Mouse (Mus musculus): ENCODE data around the gene Tmem270. TPM values are rescaled to one million over a fixed set of nuclear protein-coding genes. Genes with fewer than 3 reads are reported as not detected.
"Not testable (repeated sequence)": the region's sequence is repeated elsewhere in the genome, so short reads cannot be mapped to it uniquely, and the experiment has no call there.

Gene Tmem270
- 1.4 and 1.9 TPM in 2 replicates for polyA plus RNA-seq (2012; rRNA removed)

GRCm38 (mm10) chr5:134906633-134907032 is at the start of gene Tmem270:
Gene Tmem270, minus strand, starts transcription at chr5:134906733.
- DNase-seq (ENCODE audit: low read depth) = no peak

- DNase-seq (ENCODE audit: low read depth) = no peak
These were observed 49.0 kb upstream of the Tmem270 start for GRCm38 (mm10) chr5:134955491-134955890.

- no peak for DNase-seq (ENCODE audit: low read depth)
These were observed 44.7 kb upstream of the Tmem270 start for GRCm38 (mm10) chr5:134951053-134951884.

GRCm38 (mm10) chr5:134948085-134948439 is 41.5 kb upstream of the Tmem270 start:
- DNase-seq (ENCODE audit: low read depth) = no peak

- DNase-seq (ENCODE audit: low read depth) = no peak
These were observed 41.0 kb upstream of the Tmem270 start for GRCm38 (mm10) chr5:134947420-134948084.

GRCm38 (mm10) chr5:134946857-134947255 is 40.3 kb upstream of the Tmem270 start, which contains the start of gene Cldn4:
Gene Cldn4, minus strand, starts transcription at chr5:134946934.
- no peak for DNase-seq (ENCODE audit: low read depth)

- DNase-seq (ENCODE audit: low read depth) = no peak
These were observed 39.7 kb upstream of the Tmem270 start for GRCm38 (mm10) chr5:134946063-134946856.

GRCm38 (mm10) chr5:134945266-134945959 is 38.9 kb upstream of the Tmem270 start:
- no peak for DNase-seq (ENCODE audit: low read depth)

GRCm38 (mm10) chr5:134944179-134944578 is 37.6 kb upstream of the Tmem270 start:
- DNase-seq (ENCODE audit: low read depth) = no peak

GRCm38 (mm10) chr5:134942740-134943139 is 36.2 kb upstream of the Tmem270 start:
- DNase-seq (ENCODE audit: low read depth) = no peak

- DNase-seq (ENCODE audit: low read depth) = no peak
These were observed 35.1 kb upstream of the Tmem270 start for GRCm38 (mm10) chr5:134941472-134942209.

- DNase-seq (ENCODE audit: low read depth) = not testable (repeated sequence)
These were observed 33.0 kb upstream of the Tmem270 start for GRCm38 (mm10) chr5:134939554-134939953.

- no peak for DNase-seq (ENCODE audit: low read depth)
These were observed 32.5 kb upstream of the Tmem270 start for GRCm38 (mm10) chr5:134939069-134939468.

GRCm38 (mm10) chr5:134936626-134937185 is 30.2 kb upstream of the Tmem270 start:
- no peak for DNase-seq (ENCODE audit: low read depth)

- no peak for DNase-seq (ENCODE audit: low read depth)
These were observed 29.5 kb upstream of the Tmem270 start for GRCm38 (mm10) chr5:134936051-134936450.

GRCm38 (mm10) chr5:134934666-134935065 is 28.1 kb upstream of the Tmem270 start:
- DNase-seq (ENCODE audit: low read depth) = no peak

GRCm38 (mm10) chr5:134933686-134934085 is 27.2 kb upstream of the Tmem270 start:
- not testable (repeated sequence) for DNase-seq (ENCODE audit: low read depth)

- DNase-seq (ENCODE audit: low read depth) = no peak
These were observed 26.7 kb upstream of the Tmem270 start for GRCm38 (mm10) chr5:134933281-134933680.

GRCm38 (mm10) chr5:134932903-134933276 is 26.4 kb upstream of the Tmem270 start:
- no peak for DNase-seq (ENCODE audit: low read depth)

GRCm38 (mm10) chr5:134932179-134932902 is 25.8 kb upstream of the Tmem270 start, which contains the start of gene Mettl27:
Gene Mettl27, plus strand, starts transcription at chr5:134932368.
- no peak for DNase-seq (ENCODE audit: low read depth)

Measured in gonadal fat pad, adult 2 months (tissue).